Mouse (Mus musculus) bone marrow macrophage, adult 2 months (primary cell): ENCODE results near the gene Eml4.

Experiments used
- CTCF ChIP-seq: IDR thresholded peaks from 2 replicates; pipeline ENCODE4 v1.5.1; 2012; ENCODE audit warnings: low read depth, mild to moderate bottlenecking, low read length, moderate library complexity
- POLR2A ChIP-seq: IDR thresholded peaks from 2 replicates; pipeline ENCODE4 v1.6.1; 2012; ENCODE audit warnings: mild to moderate bottlenecking, low read depth, low read length, borderline replicate concordance

- TF ChIP-seq CTCF (no peak), POLR2A (no peak)
Measured at GRCm38 (mm10) chr17:83449583-83449982, 98.9 kb downstream of the Eml4 start.
